Mouse (Mus musculus) kidney, postnatal 14 days (tissue): ENCODE results near the gene Eif4g3.

Experiments
- DNase-seq: peaks from one replicate; pipeline ENCODE4 v3.0.0; 2022; ENCODE audit warnings: mixed read lengths

The Eif4g3 gene

GRCm38 (mm10) chr4:138063372-138064265 is 70.8 kb downstream of the Eif4g3 start:
- no peak for DNase-seq

- peak; percentile 41 for DNase-seq
These were observed 72.2 kb downstream of the Eif4g3 start for GRCm38 (mm10) chr4:138064882-138065592.

GRCm38 (mm10) chr4:138065593-138066169 is 72.9 kb downstream of the Eif4g3 start:
- DNase-seq: no peak

GRCm38 (mm10) chr4:138066421-138066820 is 73.6 kb downstream of the Eif4g3 start:
- DNase-seq: no peak

- no peak for DNase-seq
These were observed 75.0 kb downstream of the Eif4g3 start for GRCm38 (mm10) chr4:138067858-138068257.

- DNase-seq: peak; percentile 79
These were observed 75.8 kb downstream of the Eif4g3 start for GRCm38 (mm10) chr4:138068598-138068997.

- no peak for DNase-seq
These were observed 76.5 kb downstream of the Eif4g3 start for GRCm38 (mm10) chr4:138069371-138069770.

GRCm38 (mm10) chr4:138071497-138071896 is 78.7 kb downstream of the Eif4g3 start:
- no peak for DNase-seq

- no peak for DNase-seq
These were observed 80.3 kb downstream of the Eif4g3 start for GRCm38 (mm10) chr4:138073086-138073485.

- peak; percentile 34 for DNase-seq
These were observed 80.7 kb downstream of the Eif4g3 start for GRCm38 (mm10) chr4:138073531-138073930.

- no peak for DNase-seq
These were observed 82.2 kb downstream of the Eif4g3 start for GRCm38 (mm10) chr4:138074896-138075584.

GRCm38 (mm10) chr4:138077663-138078295 is 85.0 kb downstream of the Eif4g3 start:
- no peak for DNase-seq

- DNase-seq: no peak
These were observed 86.4 kb downstream of the Eif4g3 start for GRCm38 (mm10) chr4:138079234-138079633.

- no peak for DNase-seq
These were observed 89.6 kb downstream of the Eif4g3 start for GRCm38 (mm10) chr4:138082466-138082865.

GRCm38 (mm10) chr4:138084103-138084502 is 91.3 kb downstream of the Eif4g3 start:
- DNase-seq: no peak

GRCm38 (mm10) chr4:138084851-138085573 is 92.2 kb downstream of the Eif4g3 start:
- no peak for DNase-seq

- DNase-seq: no peak
These were observed 94.1 kb downstream of the Eif4g3 start for GRCm38 (mm10) chr4:138086949-138087348.

- DNase-seq: no peak
These were observed 96.7 kb downstream of the Eif4g3 start for GRCm38 (mm10) chr4:138089512-138089911.

GRCm38 (mm10) chr4:138091562-138092194 is 98.9 kb downstream of the Eif4g3 start:
- no peak for DNase-seq

- no peak for DNase-seq
These were observed 107.6 kb downstream of the Eif4g3 start for GRCm38 (mm10) chr4:138100456-138100855.

GRCm38 (mm10) chr4:138101795-138102194 is 109.0 kb downstream of the Eif4g3 start:
- no peak for DNase-seq
